Mouse (Mus musculus): ENCODE results near the gene Yjefn3. TPM values are rescaled to one million over a fixed set of nuclear protein-coding genes. Genes with fewer than 3 reads are reported as not detected.

Gene Yjefn3
- 0.34 and 1.4 TPM in 2 replicates for polyA plus RNA-seq (2015; fragmentation: Nextera tagmentation; extraction: Ambion mirVana)

GRCm38 (mm10) chr8:69902163-69903062 is at the start of gene Yjefn3, which contains the start of the genes Tssk6 and Ndufa13:
Yjefn3 (minus strand) TSS chr8:69902712.
Tssk6 (plus strand) TSS chr8:69902184.
Ndufa13 (minus strand) TSS chr8:69902558.

GRCm38 (mm10) chr8:69887289-69888243 is 14.9 kb downstream of the Yjefn3 start, which contains the start of gene Cilp2:
Cilp2 (minus strand) TSS chr8:69887687.

Other genes starting within 250 kb of the Yjefn3 start
- gene Zfp964, start 248.2 kb downstream of the Yjefn3 start, polyA plus RNA-seq (2015; fragmentation: Nextera tagmentation; extraction: Ambion mirVana), result 0.26 and 0.49 TPM in 2 replicates
- gene Zfp869, start 192.0 kb downstream of the Yjefn3 start, polyA plus RNA-seq (2015; fragmentation: Nextera tagmentation; extraction: Ambion mirVana), result 11.7 and 12.9 TPM in 2 replicates
- 2.8 and 3.4 TPM in 2 replicates for gene Zfp963, start 152.7 kb downstream of the Yjefn3 start, polyA plus RNA-seq (2015; fragmentation: Nextera tagmentation; extraction: Ambion mirVana)
- gene Gm20422, start 127.8 kb downstream of the Yjefn3 start, polyA plus RNA-seq (2015; fragmentation: Nextera tagmentation; extraction: Ambion mirVana), result 0.56 and 1.1 TPM in 2 replicates
- gene Atp13a1, start 111.5 kb downstream of the Yjefn3 start, polyA plus RNA-seq (2015; fragmentation: Nextera tagmentation; extraction: Ambion mirVana), result 17.5 and 20.8 TPM in 2 replicates
- 10.3 and 11.5 TPM in 2 replicates for gene Zfp866, start 111.5 kb downstream of the Yjefn3 start, polyA plus RNA-seq (2015; fragmentation: Nextera tagmentation; extraction: Ambion mirVana)
- gene Gmip, start 94.0 kb downstream of the Yjefn3 start, polyA plus RNA-seq (2015; fragmentation: Nextera tagmentation; extraction: Ambion mirVana), result 15.3 and 23.6 TPM in 2 replicates
- gene Lpar2, start 80.3 kb downstream of the Yjefn3 start, polyA plus RNA-seq (2015; fragmentation: Nextera tagmentation; extraction: Ambion mirVana), result 0.11 and 0.17 TPM in 2 replicates
- gene Pbx4, start 70.2 kb downstream of the Yjefn3 start, polyA plus RNA-seq (2015; fragmentation: Nextera tagmentation; extraction: Ambion mirVana), result 9.5 and 13.5 TPM in 2 replicates
- 0.13 and 0.30 TPM in 2 replicates for gene Cilp2, start 15.0 kb downstream of the Yjefn3 start, polyA plus RNA-seq (2015; fragmentation: Nextera tagmentation; extraction: Ambion mirVana)
- gene Tssk6, start 528 bp downstream of the Yjefn3 start, polyA plus RNA-seq (2015; fragmentation: Nextera tagmentation; extraction: Ambion mirVana), result 3.7 and 4.8 TPM in 2 replicates
- gene Ndufa13, start 154 bp downstream of the Yjefn3 start, polyA plus RNA-seq (2015; fragmentation: Nextera tagmentation; extraction: Ambion mirVana), result 112 TPM in 2 replicates
- gene Gatad2a, start 93.7 kb upstream of the Yjefn3 start, polyA plus RNA-seq (2015; fragmentation: Nextera tagmentation; extraction: Ambion mirVana), result 33.0 and 33.7 TPM in 2 replicates
- gene Mau2, start 140.0 kb upstream of the Yjefn3 start, polyA plus RNA-seq (2015; fragmentation: Nextera tagmentation; extraction: Ambion mirVana), result 26.9 and 29.0 TPM in 2 replicates
- gene Sugp1, start 140.1 kb upstream of the Yjefn3 start, polyA plus RNA-seq (2015; fragmentation: Nextera tagmentation; extraction: Ambion mirVana), result 21.6 and 22.8 TPM in 2 replicates
- gene Tm6sf2, start 170.2 kb upstream of the Yjefn3 start, polyA plus RNA-seq (2015; fragmentation: Nextera tagmentation; extraction: Ambion mirVana), result 0.29 and 0.35 TPM in 2 replicates
- not detected in 2 replicates for gene Hapln4, start 180.7 kb upstream of the Yjefn3 start, polyA plus RNA-seq (2015; fragmentation: Nextera tagmentation; extraction: Ambion mirVana)
- 0.02 TPM in 1 of 2 replicates, not detected in the other for gene Ncan, start 218.2 kb upstream of the Yjefn3 start, polyA plus RNA-seq (2015; fragmentation: Nextera tagmentation; extraction: Ambion mirVana)
- gene Nr2c2ap, start 228.6 kb upstream of the Yjefn3 start, polyA plus RNA-seq (2015; fragmentation: Nextera tagmentation; extraction: Ambion mirVana), result 29.3 and 30.0 TPM in 2 replicates
- gene Rfxank, start 236.4 kb upstream of the Yjefn3 start, polyA plus RNA-seq (2015; fragmentation: Nextera tagmentation; extraction: Ambion mirVana), result 7.3 and 8.6 TPM in 2 replicates
- gene Borcs8, start 236.8 kb upstream of the Yjefn3 start, polyA plus RNA-seq (2015; fragmentation: Nextera tagmentation; extraction: Ambion mirVana), result 26.4 and 31.2 TPM in 2 replicates
- 0.22 and 0.40 TPM in 2 replicates for gene Mef2b, start 237.0 kb upstream of the Yjefn3 start, polyA plus RNA-seq (2015; fragmentation: Nextera tagmentation; extraction: Ambion mirVana)